In genomic region chr9:50724147-50724546, GRCm38 (mm10) we compare ENCODE assay signal across 9 mouse cellular contexts. TPM values are rescaled to one million over a fixed set of nuclear protein-coding genes. Genes with fewer than 3 reads are reported as not detected.
DNase-seq lines count a peak whose midpoint lies in the region; ATAC-seq and TF ChIP-seq lines count a peak whose summit lies in the region.
"Had no signal": no experiment of that assay in that cellular context is flagged by ENCODE, and none has a peak within 500 bp of the region (broad histone marks: within the 10 kb centered on the region; RNA-seq: fewer than 3 reads in every experiment).

No protein-coding gene starts in this region.

- no peaks in the 10 kb centered on the region for H3K27me3 ChIP-seq in heart, embryonic 10.5 days (ENCODE audit: insufficient read depth, poor library complexity, severe bottlenecking)
- H3K27me3 ChIP-seq in neural tube, embryonic 12.5 days (replicated peaks) = no peaks in the 10 kb centered on the region
- no peaks in the 10 kb centered on the region for H3K27me3 ChIP-seq in hindbrain, embryonic 14.5 days (ENCODE audit: control insufficient read depth, insufficient read depth, low read length)
- no peaks in the 10 kb centered on the region for H3K27me3 ChIP-seq in neural tube, embryonic 14.5 days (ENCODE audit: control insufficient read depth, insufficient read depth, low read length)
- H3K27me3 ChIP-seq in liver, postnatal 0 days (ENCODE audit: insufficient read depth, low read length) = peaks cover 14% of the 10 kb centered on the region

- no peak for TF ChIP-seq CTCF in liver, postnatal 0 days (IDR thresholded peaks at IDR 0.05; ENCODE audit: low read depth)

- ATAC-seq in neural tube, embryonic 12.5 days (ENCODE audit: low FRiP score, low read depth) = no peak
- ATAC-seq in hindbrain, embryonic 14.5 days (ENCODE audit: low FRiP score) = no peak
- ATAC-seq in neural tube, embryonic 14.5 days (ENCODE audit: low read depth) = no peak
- no peak for ATAC-seq in liver, postnatal 0 days
- ATAC-seq: intestine, postnatal 0 days had no signal

- H3K27ac ChIP-seq in heart, embryonic 10.5 days = peak overlapping the region; percentile 44; the same call in 1 of the 2 replicates
- H3K27ac ChIP-seq in neural tube, embryonic 12.5 days = no peak overlapping the region
- peak overlapping the region; percentile 91 for H3K27ac ChIP-seq in hindbrain, embryonic 14.5 days
- peak overlapping the region; percentile 66; the same call in 1 of the 2 replicates for H3K27ac ChIP-seq in neural tube, embryonic 14.5 days (ENCODE audit: low read depth, low read length)
- no peak overlapping the region for H3K27ac ChIP-seq in liver, postnatal 0 days (ENCODE audit: low read depth)

- intact Hi-C loops in heart, postnatal 36 days (cut with DNase I) = no loop called here

- H3K4me2 ChIP-seq in neural tube, embryonic 12.5 days (replicated peaks) = peak overlapping the region; percentile 41
- peak overlapping the region; percentile 75 for H3K4me2 ChIP-seq in hindbrain, embryonic 14.5 days (replicated peaks)
- H3K4me2 ChIP-seq in neural tube, embryonic 14.5 days (ENCODE audit: low read depth, low read length) = peak overlapping the region; percentile 74
- H3K4me2 ChIP-seq in liver, postnatal 0 days (ENCODE audit: low read depth, low read length) = no peak overlapping the region

- H3K4me3 ChIP-seq in heart, embryonic 10.5 days = no peak overlapping the region
- no peak overlapping the region for H3K4me3 ChIP-seq in neural tube, embryonic 12.5 days
- H3K4me3 ChIP-seq in hindbrain, embryonic 14.5 days (replicated peaks; ENCODE audit: low read length) = no peak overlapping the region
- no peak overlapping the region for H3K4me3 ChIP-seq in neural tube, embryonic 14.5 days (ENCODE audit: low read depth, low read length)
- no peak overlapping the region for H3K4me3 ChIP-seq in liver, postnatal 0 days (ENCODE audit: low read depth, low read length)

- no peak for TF ChIP-seq EP300 in liver, postnatal 0 days (IDR thresholded peaks at IDR 0.05; ENCODE audit: low read depth)

- no peaks in the 10 kb centered on the region for H3K36me3 ChIP-seq in heart, embryonic 10.5 days
- no peaks in the 10 kb centered on the region for H3K36me3 ChIP-seq in neural tube, embryonic 12.5 days
- H3K36me3 ChIP-seq in hindbrain, embryonic 14.5 days (replicated peaks; ENCODE audit: control insufficient read depth, insufficient read depth) = no peaks in the 10 kb centered on the region
- no peaks in the 10 kb centered on the region for H3K36me3 ChIP-seq in neural tube, embryonic 14.5 days (ENCODE audit: control insufficient read depth, insufficient read depth, low read length)
- no peaks in the 10 kb centered on the region for H3K36me3 ChIP-seq in liver, postnatal 0 days (replicated peaks; ENCODE audit: insufficient read depth, low read length)

- no peaks in the 10 kb centered on the region for H3K9me3 ChIP-seq in heart, embryonic 10.5 days
- no peaks in the 10 kb centered on the region for H3K9me3 ChIP-seq in neural tube, embryonic 12.5 days
- no peaks in the 10 kb centered on the region for H3K9me3 ChIP-seq in hindbrain, embryonic 14.5 days (ENCODE audit: control insufficient read depth, low read length)
- H3K9me3 ChIP-seq in neural tube, embryonic 14.5 days (ENCODE audit: control insufficient read depth, low read length) = no peaks in the 10 kb centered on the region
- no peaks in the 10 kb centered on the region for H3K9me3 ChIP-seq in liver, postnatal 0 days (ENCODE audit: low read length)

- 83% methylated on average over 2 of the region's 2 CpGs for WGBS in heart, embryonic 10.5 days
- 90% methylated on average over 2 of the region's 2 CpGs for WGBS in neural tube, embryonic 12.5 days
- 80% methylated on average over 2 of the region's 2 CpGs for WGBS in hindbrain, embryonic 14.5 days
- 83% methylated on average over 2 of the region's 2 CpGs for WGBS in neural tube, embryonic 14.5 days
- WGBS in liver, postnatal 0 days (ENCODE audit: insufficient replicate concordance) = 69% methylated on average over 2 of the region's 2 CpGs

- 0 out of 2 replicates have a peak overlapping the region, but pooled peaks have one; percentile 5 for H3K9ac ChIP-seq in neural tube, embryonic 12.5 days
- H3K9ac ChIP-seq in hindbrain, embryonic 14.5 days = 0 out of 2 replicates have a peak overlapping the region, but pooled peaks have one; percentile 5
- H3K9ac ChIP-seq in neural tube, embryonic 14.5 days (replicated peaks; ENCODE audit: low read depth, low read length) = 0 out of 2 replicates have a peak overlapping the region, but pooled peaks have one; percentile 17
- H3K9ac ChIP-seq in liver, postnatal 0 days (replicated peaks) = no peak overlapping the region

- DNase-seq in heart, embryonic 10.5 days (ENCODE audit: low spot score) = no peak
- DNase-seq in heart, postnatal 36 days = no peak
- DNase-seq in neural tube, embryonic 10.5 days (ENCODE audit: extremely low spot score, low spot score) = no peak
- no peak for DNase-seq in hindbrain, embryonic 14.5 days (ENCODE audit: low spot score)
- no peak for DNase-seq in liver
- no peak for DNase-seq in liver, postnatal 0 days

- H3K4me1 ChIP-seq in heart, embryonic 10.5 days = peaks cover 57% of the 10 kb centered on the region
- peaks cover 61% of the 10 kb centered on the region for H3K4me1 ChIP-seq in neural tube, embryonic 12.5 days
- peaks cover 55% of the 10 kb centered on the region for H3K4me1 ChIP-seq in hindbrain, embryonic 14.5 days (replicated peaks; ENCODE audit: control insufficient read depth, insufficient read depth, low read length)
- peaks cover 26% of the 10 kb centered on the region; the same call in 1 of the 2 replicates for H3K4me1 ChIP-seq in neural tube, embryonic 14.5 days (ENCODE audit: control insufficient read depth, insufficient read depth, low read length)
- H3K4me1 ChIP-seq in liver, postnatal 0 days (ENCODE audit: insufficient read depth) = peaks cover 11% of the 10 kb centered on the region

RNA-seq across cellular contexts. Expression of gene Dixdc1, which starts 15.2 kb away (rescaled TPM):
- polyA plus RNA-seq in heart, embryonic 10.5 days (2016; fragmentation: Nextera tagmentation; extraction: Ambion mirVana) = 5.3 and 7.6 TPM in 2 replicates
- 1 to 10 TPM; 4.2 to 7.4 TPM for total RNA-seq in heart, postnatal 36 days (2021)
- polyA plus RNA-seq in neural tube, embryonic 12.5 days (2016; fragmentation: Nextera tagmentation; extraction: Ambion mirVana) = 29.2 and 29.9 TPM in 2 replicates
- polyA plus RNA-seq in hindbrain, embryonic 14.5 days (2014; fragmentation: Nextera tagmentation; extraction: Ambion mirVana) = 35.3 and 37.2 TPM in 2 replicates
- polyA plus RNA-seq in neural tube, embryonic 14.5 days (2014; fragmentation: Nextera tagmentation; extraction: Ambion mirVana) = 39.2 and 41.4 TPM in 2 replicates
- 3.6 and 3.7 TPM in 2 replicates for polyA plus RNA-seq in liver, postnatal 0 days (2015; fragmentation: Nextera tagmentation; extraction: Ambion mirVana)

RNA-seq across cellular contexts. Expression of gene 2310030G06Rik, which starts 22.2 kb away (rescaled TPM):
- polyA plus RNA-seq in heart, embryonic 10.5 days (2016; fragmentation: Nextera tagmentation; extraction: Ambion mirVana) = 8.4 TPM in 2 replicates
- 1 to 10 TPM; 2.5 to 5.5 TPM for total RNA-seq in heart, postnatal 36 days (2021)
- polyA plus RNA-seq in neural tube, embryonic 12.5 days (2016; fragmentation: Nextera tagmentation; extraction: Ambion mirVana) = 0.95 and 1.5 TPM in 2 replicates
- polyA plus RNA-seq in hindbrain, embryonic 14.5 days (2014; fragmentation: Nextera tagmentation; extraction: Ambion mirVana) = 1.7 and 2.1 TPM in 2 replicates
- 2.1 and 2.7 TPM in 2 replicates for polyA plus RNA-seq in neural tube, embryonic 14.5 days (2014; fragmentation: Nextera tagmentation; extraction: Ambion mirVana)
- polyA plus RNA-seq in liver, postnatal 0 days (2015; fragmentation: Nextera tagmentation; extraction: Ambion mirVana) = 11.6 and 13.9 TPM in 2 replicates

RNA-seq across cellular contexts. Expression of gene Cryab, which starts 27.0 kb away (rescaled TPM):
- polyA plus RNA-seq in heart, embryonic 10.5 days (2016; fragmentation: Nextera tagmentation; extraction: Ambion mirVana) = 483 and 791 TPM in 2 replicates
- total RNA-seq in heart, postnatal 36 days (2021) = 1,000 to 10,000 TPM; 2,657 to 2,874 TPM
- polyA plus RNA-seq in neural tube, embryonic 12.5 days (2016; fragmentation: Nextera tagmentation; extraction: Ambion mirVana) = 12.8 and 17.5 TPM in 2 replicates
- polyA plus RNA-seq in hindbrain, embryonic 14.5 days (2014; fragmentation: Nextera tagmentation; extraction: Ambion mirVana) = 11.9 and 14.9 TPM in 2 replicates
- 3.4 and 14.5 TPM in 2 replicates for polyA plus RNA-seq in neural tube, embryonic 14.5 days (2014; fragmentation: Nextera tagmentation; extraction: Ambion mirVana)
- polyA plus RNA-seq in liver, postnatal 0 days (2015; fragmentation: Nextera tagmentation; extraction: Ambion mirVana) = 9.1 and 14.2 TPM in 2 replicates

RNA-seq across cellular contexts. Expression of gene Hspb2, which starts 28.0 kb away (rescaled TPM):
- 227 and 370 TPM in 2 replicates for polyA plus RNA-seq in heart, embryonic 10.5 days (2016; fragmentation: Nextera tagmentation; extraction: Ambion mirVana)
- total RNA-seq in heart, postnatal 36 days (2021) = 100 to 1,000 TPM; 132 to 137 TPM
- polyA plus RNA-seq in neural tube, embryonic 12.5 days (2016; fragmentation: Nextera tagmentation; extraction: Ambion mirVana) = 4.9 and 7.2 TPM in 2 replicates
- 0.83 and 1.8 TPM in 2 replicates for polyA plus RNA-seq in hindbrain, embryonic 14.5 days (2014; fragmentation: Nextera tagmentation; extraction: Ambion mirVana)
- polyA plus RNA-seq in neural tube, embryonic 14.5 days (2014; fragmentation: Nextera tagmentation; extraction: Ambion mirVana) = 0.72 TPM in 1 of 2 replicates, not detected in the other
- polyA plus RNA-seq in liver, postnatal 0 days (2015; fragmentation: Nextera tagmentation; extraction: Ambion mirVana) = 0.86 and 1.2 TPM in 2 replicates

RNA-seq across cellular contexts. Expression of gene Fdxacb1, which starts 43.9 kb away (rescaled TPM):
- 10.6 and 12.2 TPM in 2 replicates for polyA plus RNA-seq in heart, embryonic 10.5 days (2016; fragmentation: Nextera tagmentation; extraction: Ambion mirVana)
- total RNA-seq in heart, postnatal 36 days (2021) = 1 to 10 TPM; 6.0 to 6.6 TPM
- polyA plus RNA-seq in neural tube, embryonic 12.5 days (2016; fragmentation: Nextera tagmentation; extraction: Ambion mirVana) = 10.2 and 12.2 TPM in 2 replicates
- 10.1 and 10.7 TPM in 2 replicates for polyA plus RNA-seq in hindbrain, embryonic 14.5 days (2014; fragmentation: Nextera tagmentation; extraction: Ambion mirVana)
- 11.2 and 11.5 TPM in 2 replicates for polyA plus RNA-seq in neural tube, embryonic 14.5 days (2014; fragmentation: Nextera tagmentation; extraction: Ambion mirVana)
- polyA plus RNA-seq in liver, postnatal 0 days (2015; fragmentation: Nextera tagmentation; extraction: Ambion mirVana) = 4.9 and 6.6 TPM in 2 replicates

Comparison
In these comparisons a context has a peak if more than half of its experiments do, and no peak if none do; other contexts are left out.
1. H3K27ac ChIP-seq: peak in heart, embryonic 10.5 days (single experiment), hindbrain, embryonic 14.5 days (single experiment) and neural tube, embryonic 14.5 days (single experiment); none in neural tube, embryonic 12.5 days (single experiment) and liver, postnatal 0 days (single experiment).
2. RNA of gene Cryab, which starts 27.0 kb away (polyA plus RNA-seq): 483 to 791 TPM in heart, embryonic 10.5 days; 11.9 to 14.9 TPM in hindbrain, embryonic 14.5 days, 12.8 to 17.5 TPM in neural tube, embryonic 12.5 days, 9.1 to 14.2 TPM in liver, postnatal 0 days and 3.4 to 14.5 TPM in neural tube, embryonic 14.5 days; every median in the first group is over 10 times any median in the second.